Mouse (Mus musculus): ENCODE measurements around the gene Mybpc2.

DNA sequence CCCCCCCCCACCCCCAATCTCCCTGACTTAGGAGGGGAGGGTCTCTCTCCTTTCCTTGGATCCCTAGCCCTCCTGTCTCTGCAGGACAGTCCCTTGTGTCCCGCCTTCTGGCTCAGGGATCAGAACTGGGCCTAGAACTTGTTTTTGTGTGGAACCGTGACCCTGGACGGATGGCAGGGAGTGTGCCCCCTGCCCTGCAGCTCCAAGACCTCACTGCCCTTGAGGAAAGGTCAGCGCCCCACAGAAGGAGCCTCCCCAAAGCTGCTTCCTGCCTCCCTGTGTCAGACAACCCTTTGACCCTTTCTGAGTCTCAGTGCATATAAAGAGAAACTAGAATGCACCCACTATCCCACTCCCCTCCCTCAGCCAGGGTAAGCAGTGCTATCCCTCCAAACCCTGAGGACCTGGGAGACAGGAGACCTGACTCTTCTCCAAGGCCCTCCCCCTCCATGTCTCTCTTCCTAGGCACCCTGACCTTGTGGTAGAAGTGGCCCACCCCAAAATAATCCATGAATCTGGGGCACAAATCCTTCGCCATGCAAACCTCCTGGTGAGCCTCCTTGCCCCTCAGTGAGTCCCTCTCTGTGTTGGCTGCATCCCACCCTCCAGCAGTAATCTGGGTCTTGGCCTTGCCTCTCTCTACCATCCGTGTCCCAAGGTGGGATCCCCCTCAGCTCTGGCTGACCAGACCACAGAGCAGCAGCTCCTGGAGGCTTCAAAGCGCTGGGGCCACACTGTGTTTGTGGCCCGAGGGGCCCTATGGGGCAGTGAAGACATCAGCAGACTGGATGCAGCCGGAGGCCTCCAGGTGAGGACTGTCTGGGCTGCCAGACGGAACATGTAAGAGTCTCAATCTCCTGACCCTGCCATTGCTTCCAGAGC lies 58.2 kb downstream of the Mybpc2 start:
- no peak for TF ChIP-seq POLR2A (IDR thresholded peaks at IDR 0.05; ENCODE audit: borderline replicate concordance, extremely low read depth, insufficient read depth, insufficient read length, poor library complexity, severe bottlenecking)
- TF ChIP-seq CTCF (IDR thresholded peaks at IDR 0.05; ENCODE audit: borderline replicate concordance, extremely low read depth, insufficient read depth, insufficient read length), result no peak
